In genomic region chr16:13940139-13940846, GRCm38 (mm10) we compare ENCODE assay signal across 8 mouse cellular contexts. TPM values are rescaled to one million over a fixed set of nuclear protein-coding genes. Genes with fewer than 3 reads are reported as not detected.
A peak's percentile ranks its signal among the peaks of the same experiment; 100 is the strongest.
DNase-seq lines count a peak whose midpoint lies in the region; ATAC-seq and TF ChIP-seq lines count a peak whose summit lies in the region.

No protein-coding gene starts in this region.

- no peaks in the 10 kb centered on the region for H3K9me3 ChIP-seq in hindbrain, postnatal 0 days (ENCODE audit: low read length)
- H3K9me3 ChIP-seq in lung, embryonic 16.5 days (ENCODE audit: control insufficient read depth, low read length) = no peaks in the 10 kb centered on the region

- peak overlapping the region; percentile 50 for H3K4me3 ChIP-seq in hindbrain, postnatal 0 days (ENCODE audit: low read length)
- peak overlapping the region; percentile 65 for H3K4me3 ChIP-seq in lung, embryonic 16.5 days (ENCODE audit: low read length)

- no peaks in the 10 kb centered on the region for H3K27me3 ChIP-seq in hindbrain, postnatal 0 days (ENCODE audit: insufficient read depth, low read length)
- H3K27me3 ChIP-seq in lung, embryonic 16.5 days (ENCODE audit: control insufficient read depth, insufficient read depth, low read depth, low read length) = no peaks in the 10 kb centered on the region

- H3K27ac ChIP-seq in hindbrain, postnatal 0 days = peak overlapping the region; percentile 64
- peak overlapping the region; percentile 55; the same call in 1 of the 2 replicates for H3K27ac ChIP-seq in lung, embryonic 16.5 days (ENCODE audit: low read length)

- 0 out of 2 replicates have a peak, but pooled peaks cover 8% of the 10 kb centered on the region for H3K4me1 ChIP-seq in hindbrain, postnatal 0 days (ENCODE audit: insufficient read depth, low read length)
- H3K4me1 ChIP-seq in lung, embryonic 16.5 days (replicated peaks; ENCODE audit: control insufficient read depth, insufficient read depth, low read length) = peaks cover 5% of the 10 kb centered on the region; the same call in 1 of the 2 replicates

- H3K4me2 ChIP-seq in hindbrain, postnatal 0 days (ENCODE audit: low read depth, low read length) = peak overlapping the region; percentile 84
- H3K4me2 ChIP-seq in lung, embryonic 16.5 days (ENCODE audit: low read depth, low read length) = peak overlapping the region; percentile 96

- peak; percentile 84 for DNase-seq in WW6 (ENCODE audit: low read depth, low spot score)
- peak; percentile 94 for DNase-seq in cerebellum, adult 9-11 months
- DNase-seq in hindbrain, postnatal 0 days (ENCODE audit: low spot score) = peak; percentile 89
- peak; percentile 82 to 85 for DNase-seq in layer of hippocampus, postnatal 36 days
- peak; percentile 46 for DNase-seq in retina, postnatal 7 days (ENCODE audit: low read depth, low spot score)

- WGBS in hindbrain, postnatal 0 days = 2% methylated on average over 28 of the region's 28 CpGs
- WGBS in lung, embryonic 16.5 days = 4% methylated on average over 27 of the region's 28 CpGs

- peak; percentile 99 for ATAC-seq in frontal cortex, adult (ENCODE audit: low TSS enrichment)
- peak; percentile 99 for ATAC-seq in hindbrain, postnatal 0 days
- peak; percentile 94 for ATAC-seq in lung, embryonic 16.5 days (ENCODE audit: low read depth)
- no peak for ATAC-seq in megakaryocyte progenitor cell, adult 5-6 weeks (replicated peaks; ENCODE audit: poor library complexity)

- H3K36me3 ChIP-seq in hindbrain, postnatal 0 days (ENCODE audit: insufficient read depth, low read length) = no peaks in the 10 kb centered on the region
- H3K36me3 ChIP-seq in lung, embryonic 16.5 days (ENCODE audit: control insufficient read depth, insufficient read depth, low read length) = no peaks in the 10 kb centered on the region

- H3K9ac ChIP-seq in hindbrain, postnatal 0 days (replicated peaks; ENCODE audit: low read length) = peak overlapping the region; percentile 65
- peak overlapping the region; percentile 74 for H3K9ac ChIP-seq in lung, embryonic 16.5 days (ENCODE audit: low read length)

- TF ChIP-seq CTCF in hindbrain, postnatal 0 days (IDR thresholded peaks at IDR 0.05; ENCODE audit: low read depth) = no peak

RNA-seq across cellular contexts. Expression of gene Mpv17l, which starts 37.3 kb away (rescaled TPM):
- total RNA-seq in hindbrain, postnatal 0 days (2014; rRNA removed) = 48.6 and 71.1 TPM in 2 replicates
- polyA plus RNA-seq in hindbrain, postnatal 0 days (2015; fragmentation: Nextera tagmentation; extraction: Ambion mirVana) = 46.4 and 48.4 TPM in 2 replicates
- total RNA-seq in layer of hippocampus, postnatal 36 days (2021) = 10 to 100 TPM; 74.0 to 82.2 TPM
- polyA plus RNA-seq in lung, embryonic 16.5 days (2015; fragmentation: Nextera tagmentation; extraction: Ambion mirVana) = 11.2 and 12.5 TPM in 2 replicates
- 0.32 and 1.7 TPM in 2 replicates for total RNA-seq in megakaryocyte progenitor cell, adult 5-6 weeks (2015)
- total RNA-seq in megakaryocyte progenitor cell, adult 5-6 weeks (2017) = 0.33 and 2.0 TPM in 2 replicates

RNA-seq across cellular contexts. Expression of gene Pdxdc1, which starts 37.4 kb away (rescaled TPM):
- 75.2 and 89.1 TPM in 2 replicates for total RNA-seq in hindbrain, postnatal 0 days (2014; rRNA removed)
- polyA plus RNA-seq in hindbrain, postnatal 0 days (2015; fragmentation: Nextera tagmentation; extraction: Ambion mirVana) = 58.2 and 64.2 TPM in 2 replicates
- total RNA-seq in layer of hippocampus, postnatal 36 days (2021) = 10 to 100 TPM; 69.6 to 79.3 TPM
- polyA plus RNA-seq in lung, embryonic 16.5 days (2015; fragmentation: Nextera tagmentation; extraction: Ambion mirVana) = 79.3 and 84.0 TPM in 2 replicates
- 52.7 and 57.8 TPM in 2 replicates for total RNA-seq in megakaryocyte progenitor cell, adult 5-6 weeks (2015)
- 58.0 and 87.0 TPM in 2 replicates for total RNA-seq in megakaryocyte progenitor cell, adult 5-6 weeks (2017)

RNA-seq across cellular contexts. Expression of gene 2900011O08Rik, which starts 46.1 kb away (rescaled TPM):
- total RNA-seq in hindbrain, postnatal 0 days (2014; rRNA removed) = 143 and 154 TPM in 2 replicates
- 157 and 172 TPM in 2 replicates for polyA plus RNA-seq in hindbrain, postnatal 0 days (2015; fragmentation: Nextera tagmentation; extraction: Ambion mirVana)
- total RNA-seq in layer of hippocampus, postnatal 36 days (2021) = 100 to 1,000 TPM; 254 to 276 TPM
- 0.44 and 0.84 TPM in 2 replicates for polyA plus RNA-seq in lung, embryonic 16.5 days (2015; fragmentation: Nextera tagmentation; extraction: Ambion mirVana)
- 0.12 TPM in 1 of 2 replicates, not detected in the other for total RNA-seq in megakaryocyte progenitor cell, adult 5-6 weeks (2015)
- 0.12 TPM in 1 of 2 replicates, not detected in the other for total RNA-seq in megakaryocyte progenitor cell, adult 5-6 weeks (2017)

RNA-seq across cellular contexts. Expression of gene Ifitm7, which starts 46.4 kb away (rescaled TPM):
- total RNA-seq in hindbrain, postnatal 0 days (2014; rRNA removed) = 0.22 and 0.42 TPM in 2 replicates
- polyA plus RNA-seq in hindbrain, postnatal 0 days (2015; fragmentation: Nextera tagmentation; extraction: Ambion mirVana) = 1.2 and 1.9 TPM in 2 replicates
- 1 to 10 TPM; 1.4 TPM for total RNA-seq in layer of hippocampus, postnatal 36 days (2021)
- polyA plus RNA-seq in lung, embryonic 16.5 days (2015; fragmentation: Nextera tagmentation; extraction: Ambion mirVana) = not detected in 2 replicates
- total RNA-seq in megakaryocyte progenitor cell, adult 5-6 weeks (2015) = 6.7 and 10.2 TPM in 2 replicates
- total RNA-seq in megakaryocyte progenitor cell, adult 5-6 weeks (2017) = 6.0 and 12.2 TPM in 2 replicates

Comparison
In these comparisons a context has a peak if more than half of its experiments do, and no peak if none do; other contexts are left out.
1. RNA of gene Mpv17l, which starts 37.3 kb away (total RNA-seq): 74.0 to 82.2 TPM in layer of hippocampus, postnatal 36 days and 48.6 to 71.1 TPM in hindbrain, postnatal 0 days; 0.32 to 2.0 TPM in megakaryocyte progenitor cell, adult 5-6 weeks; every median in the first group is over 10 times any median in the second.
2. RNA of gene 2900011O08Rik, which starts 46.1 kb away (total RNA-seq): 254 to 276 TPM in layer of hippocampus, postnatal 36 days and 143 to 154 TPM in hindbrain, postnatal 0 days; 0.12 TPM in megakaryocyte progenitor cell, adult 5-6 weeks; every median in the first group is over 100 times any median in the second.
3. Peak in every context shown above with its lines, with median percentiles within 50 percentile points of each other: DNase-seq.